Mouse (Mus musculus) subcutaneous adipose tissue, adult 2 months (tissue): ENCODE results near the gene Plcxd2. TPM values are rescaled to one million over a fixed set of nuclear protein-coding genes. Genes with fewer than 3 reads are reported as not detected.

ENCODE experiments used
- polyA plus RNA-seq: library from polyadenylated mRNA; depleted of rRNA; stranded (reverse); fragments of >200 nt; gene quantifications from 2 replicates; pipeline ENCODE4 v1.2.3, GENCODE M21; 2012; ENCODE audit warnings: low replicate concordance; rRNA removed

Plcxd2 gene
- polyA plus RNA-seq, result 0.29 and 0.63 TPM in 2 replicates

DNA sequence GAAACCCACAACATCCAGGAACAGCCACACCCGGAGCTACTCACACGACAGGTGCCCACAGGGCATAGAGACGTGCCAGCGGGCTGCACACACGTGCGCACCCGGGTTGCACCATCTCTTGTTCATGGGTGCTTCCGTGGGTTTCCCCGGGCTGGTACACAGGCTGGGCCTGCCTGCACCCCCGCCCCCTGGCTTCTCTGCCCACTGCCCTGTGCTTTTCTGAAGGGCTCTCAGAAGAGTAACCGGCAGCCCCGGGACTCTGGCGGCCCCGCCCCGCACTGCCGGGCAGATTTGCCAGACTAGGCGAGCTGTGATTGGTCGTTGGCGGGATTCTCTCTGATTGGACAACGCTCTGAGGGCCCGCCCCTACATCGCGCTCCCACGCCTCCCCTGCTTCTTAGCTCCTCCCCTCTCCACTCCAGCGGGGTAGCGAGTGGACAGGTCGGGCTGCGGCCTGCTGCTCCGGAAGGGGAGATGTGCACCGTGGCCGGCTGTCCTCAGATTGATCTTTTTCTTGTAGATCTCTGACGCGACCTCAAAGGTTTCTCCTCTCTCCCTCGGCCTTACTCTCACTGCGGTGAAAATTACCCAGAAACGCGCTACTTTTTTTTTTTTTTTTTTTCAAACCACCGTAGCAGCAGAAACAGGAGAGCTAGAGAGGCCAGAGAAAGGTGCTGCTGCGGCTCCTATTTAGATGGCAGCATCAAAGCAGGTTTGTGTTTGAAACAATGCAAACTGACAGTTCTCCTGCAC, at the start of gene Plcxd2:
Plcxd2 (minus strand) TSS at position 66 of the 753 bp plus-strand sequence.

GRCm38 (mm10) chr16:45953394-45953793, 56.6 kb downstream of the Plcxd2 start, which contains the start of gene Phldb2:
Gene Phldb2 (minus strand): TSS chr16:45953598.

Other genes with a start within 250 kb of the Plcxd2 start
- gene Phldb2, start 56.6 kb downstream of the Plcxd2 start, polyA plus RNA-seq, result 10.0 and 24.4 TPM in 2 replicates
- 0.19 and 0.44 TPM in 2 replicates for gene Cd96, start 110.0 kb upstream of the Plcxd2 start, polyA plus RNA-seq
- 14.0 and 31.8 TPM in 2 replicates for gene Gm4737, start 144.9 kb upstream of the Plcxd2 start, polyA plus RNA-seq